Mouse (Mus musculus): ENCODE results near the gene Des. TPM values are rescaled to one million over a fixed set of nuclear protein-coding genes. Genes with fewer than 3 reads are reported as not detected.

Des gene
- total and polyA plus RNA-seq, 2 experiments from 2014 or later, result 1.2 to 2.6 TPM

DNA sequence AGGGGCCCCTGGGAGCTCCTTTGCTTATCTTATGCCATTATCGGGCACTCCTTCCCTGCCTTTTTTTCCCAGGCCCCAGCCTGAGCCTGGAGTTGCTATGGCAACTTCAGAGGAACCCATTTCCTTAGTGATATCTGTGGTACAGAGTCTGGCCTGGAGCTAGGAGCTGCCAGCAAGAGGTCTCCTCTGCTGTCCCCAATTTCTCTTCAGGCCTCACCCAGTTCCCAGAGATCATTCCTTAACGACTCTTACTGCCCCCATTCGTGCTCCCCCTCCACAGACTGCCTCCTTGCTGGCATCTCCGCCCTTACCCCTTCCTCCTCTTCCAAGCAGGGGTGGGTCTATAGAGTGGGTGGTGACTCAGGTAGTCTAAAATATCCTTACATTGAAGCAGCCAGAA, 26.0 kb downstream of the Des start:
- DNase-seq (ENCODE audit: low spot score) (peak; percentile 40), ATAC-seq (no peak)
- H3K4me3 ChIP-seq (ENCODE audit: low read length), result no peak overlapping the region
- no peak overlapping the region for H3K9ac ChIP-seq (replicated peaks; ENCODE audit: low read length)
- H3K4me2 ChIP-seq (ENCODE audit: low read depth, low read length), result 0 out of 2 replicates have a peak overlapping the region, but pooled peaks have one; percentile 2
- peaks cover 14% of the 10 kb centered on the region for H3K27me3 ChIP-seq (ENCODE audit: insufficient read depth, low read length)
- H3K27ac ChIP-seq, result no peak overlapping the region
- peaks cover 20% of the 10 kb centered on the region for H3K4me1 ChIP-seq (ENCODE audit: insufficient read depth, low read length)
- WGBS, result 30% methylated on average over 4 of the region's 4 CpGs
- no peak for TF ChIP-seq CTCF (IDR thresholded peaks at IDR 0.05; ENCODE audit: low read depth)
- H3K36me3 ChIP-seq (ENCODE audit: insufficient read depth, low read length), result no peaks in the 10 kb centered on the region
- no peaks in the 10 kb centered on the region for H3K9me3 ChIP-seq (ENCODE audit: low read length)

DNA sequence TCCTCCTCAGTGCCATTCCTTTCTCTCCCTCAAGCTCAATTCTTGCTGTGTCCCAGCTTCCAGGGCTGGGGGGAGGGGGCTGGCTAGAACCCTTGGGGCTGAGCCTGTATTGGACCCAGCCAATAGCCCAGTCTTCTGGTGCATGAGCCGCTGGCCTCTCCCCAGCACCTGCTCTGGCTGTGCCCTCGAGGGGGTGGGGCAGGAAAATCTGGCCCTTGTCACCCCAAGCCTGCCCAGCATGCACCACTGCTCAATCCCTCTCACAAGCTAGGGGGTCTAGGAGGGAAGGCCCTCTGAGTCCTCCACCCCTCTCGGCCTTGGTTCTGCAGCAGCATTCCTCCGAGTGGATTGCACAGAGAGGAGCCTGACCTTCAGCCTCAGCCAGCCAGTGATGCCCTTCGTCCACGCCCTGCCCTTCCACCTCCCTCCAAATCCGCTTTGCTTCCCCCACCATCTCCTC, 27.4 kb downstream of the Des start:
- Histone ChIP-seq H3K27me3 (ENCODE audit: insufficient read depth, low read length) (peaks cover 14% of the 10 kb centered on the region), H3K4me3 (ENCODE audit: low read length) (no peak overlapping the region), H3K27ac (no peak overlapping the region), H3K9ac (replicated peaks; ENCODE audit: low read length) (no peak overlapping the region), H3K36me3 (ENCODE audit: insufficient read depth, low read length) (no peaks in the 10 kb centered on the region), H3K4me1 (ENCODE audit: insufficient read depth, low read length) (peaks cover 20% of the 10 kb centered on the region), H3K9me3 (ENCODE audit: low read length) (no peaks in the 10 kb centered on the region), H3K4me2 (ENCODE audit: low read depth, low read length) (peak overlapping the region; percentile 40; the same call in 1 of the 2 replicates)
- ATAC-seq, result no peak
- TF ChIP-seq CTCF (IDR thresholded peaks at IDR 0.05; ENCODE audit: low read depth), result no peak
- no peak for DNase-seq (ENCODE audit: low spot score)
- WGBS, result 30% methylated on average over 7 of the region's 7 CpGs

DNA sequence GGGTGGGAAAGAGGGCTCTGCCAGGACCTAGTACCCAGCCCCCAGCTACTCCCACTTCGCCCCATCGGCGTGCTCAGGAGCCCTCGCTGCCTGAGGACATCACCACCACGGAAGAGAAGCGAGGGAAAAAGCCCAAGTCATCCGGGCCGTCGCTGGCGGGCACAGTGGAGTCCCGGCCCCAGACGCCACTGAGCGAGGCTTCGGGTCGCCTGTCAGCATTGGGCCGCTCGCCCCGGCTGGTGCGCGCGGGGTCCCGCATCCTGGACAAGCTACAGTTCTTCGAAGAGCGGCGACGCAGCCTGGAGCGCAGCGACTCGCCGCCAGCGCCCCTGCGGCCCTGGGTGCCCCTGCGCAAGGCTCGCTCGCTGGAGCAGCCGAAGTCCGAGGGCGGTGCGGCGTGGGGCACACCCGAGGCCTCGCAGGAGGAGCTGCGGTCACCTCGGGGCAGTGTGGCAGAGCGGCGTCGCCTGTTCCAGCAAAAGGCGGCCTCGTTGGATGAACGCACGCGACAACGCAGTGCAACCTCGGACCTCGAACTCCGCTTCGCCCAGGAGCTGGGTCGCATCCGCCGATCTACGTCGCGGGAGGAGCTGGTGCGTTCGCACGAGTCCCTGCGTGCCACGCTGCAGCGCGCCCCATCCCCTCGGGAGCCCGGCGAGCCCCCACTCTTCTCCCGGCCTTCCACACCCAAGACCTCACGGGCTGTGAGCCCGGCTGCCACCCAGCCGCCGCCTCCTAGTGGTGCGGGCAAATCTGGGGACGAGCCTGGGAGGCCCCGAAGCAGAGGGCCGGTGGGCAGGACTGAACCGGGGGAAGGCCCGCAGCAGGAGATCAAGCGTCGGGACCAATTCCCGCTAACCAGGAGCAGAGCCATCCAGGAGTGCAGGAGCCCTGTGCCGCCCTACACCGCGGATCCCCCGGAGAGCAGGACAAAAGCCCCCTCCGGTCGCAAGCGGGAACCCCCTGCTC, 28.1 kb downstream of the Des start:
- 9% methylated on average over 83 of the region's 94 CpGs for WGBS
- peaks cover 12% of the 10 kb centered on the region for H3K27me3 ChIP-seq (ENCODE audit: insufficient read depth, low read length)
- ATAC-seq, result 0 out of 2 replicates have a peak, but pooled peaks have one; percentile 6

DNA sequence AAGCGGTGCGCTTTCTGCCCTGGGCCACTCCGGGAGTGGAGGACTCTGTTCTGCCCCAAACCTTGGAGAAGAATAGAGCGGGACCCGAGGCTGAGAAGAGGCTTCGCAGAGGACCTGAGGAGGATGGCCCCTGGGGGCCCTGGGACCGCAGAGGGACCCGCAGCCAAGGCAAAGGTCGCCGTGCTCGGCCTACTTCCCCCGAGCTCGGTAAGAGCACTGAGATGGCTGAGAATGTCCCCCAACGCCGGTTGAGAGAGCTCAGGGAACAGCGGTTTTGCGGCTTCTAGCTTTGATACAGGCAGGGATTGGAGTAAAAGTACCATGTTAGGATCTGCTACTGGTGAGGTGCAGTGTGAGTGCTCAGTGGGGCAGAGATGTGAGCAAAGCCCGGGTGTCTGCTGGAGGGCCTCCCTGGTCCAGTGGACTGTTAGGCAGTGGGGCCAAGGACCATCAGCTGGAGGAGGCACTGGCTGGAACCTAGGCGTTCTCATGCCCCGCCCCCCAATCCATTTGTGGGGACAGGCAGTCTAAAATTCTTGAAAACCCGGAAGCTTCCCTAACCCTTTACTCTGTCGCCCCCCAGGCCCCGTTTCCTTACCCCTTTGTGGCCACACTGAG, 28.9 kb downstream of the Des start:
- 25% methylated on average over 23 of the region's 23 CpGs for WGBS
- no peaks in the 10 kb centered on the region for H3K9me3 ChIP-seq (ENCODE audit: low read length)
- ATAC-seq (no peak), DNase-seq (ENCODE audit: low spot score) (no peak)
- H3K27me3 ChIP-seq (ENCODE audit: insufficient read depth, low read length), result peaks cover 12% of the 10 kb centered on the region
- H3K4me1 ChIP-seq (ENCODE audit: insufficient read depth, low read length), result peaks cover 20% of the 10 kb centered on the region
- H3K36me3 ChIP-seq (ENCODE audit: insufficient read depth, low read length), result no peaks in the 10 kb centered on the region
- no peak for TF ChIP-seq CTCF (IDR thresholded peaks at IDR 0.05; ENCODE audit: low read depth)
- H3K9ac ChIP-seq (replicated peaks; ENCODE audit: low read length), result no peak overlapping the region
- H3K4me2 ChIP-seq (ENCODE audit: low read depth, low read length), result peak overlapping the region; percentile 40; the same call in 1 of the 2 replicates
- no peak overlapping the region for H3K27ac ChIP-seq
- H3K4me3 ChIP-seq (ENCODE audit: low read length), result 0 out of 2 replicates have a peak overlapping the region, but pooled peaks have one; percentile 21

More for the DNA sequence above, 28.1 kb downstream of the Des start:
- H3K4me1 ChIP-seq (ENCODE audit: insufficient read depth, low read length), result peaks cover 14% of the 10 kb centered on the region
- no peak; the same call in 1 of the 2 replicates for TF ChIP-seq CTCF (IDR thresholded peaks at IDR 0.05; ENCODE audit: low read depth)
- no peaks in the 10 kb centered on the region for H3K9me3 ChIP-seq (ENCODE audit: low read length)
- peak overlapping the region; percentile 40 for H3K4me2 ChIP-seq (ENCODE audit: low read depth, low read length)
- no peak for DNase-seq (ENCODE audit: low spot score)
- H3K9ac ChIP-seq (replicated peaks; ENCODE audit: low read length), result peak overlapping the region; percentile 28; the same call in 1 of the 2 replicates
- no peak overlapping the region for H3K27ac ChIP-seq
- peak overlapping the region; percentile 21 for H3K4me3 ChIP-seq (ENCODE audit: low read length)
- H3K36me3 ChIP-seq (ENCODE audit: insufficient read depth, low read length), result no peaks in the 10 kb centered on the region

DNA sequence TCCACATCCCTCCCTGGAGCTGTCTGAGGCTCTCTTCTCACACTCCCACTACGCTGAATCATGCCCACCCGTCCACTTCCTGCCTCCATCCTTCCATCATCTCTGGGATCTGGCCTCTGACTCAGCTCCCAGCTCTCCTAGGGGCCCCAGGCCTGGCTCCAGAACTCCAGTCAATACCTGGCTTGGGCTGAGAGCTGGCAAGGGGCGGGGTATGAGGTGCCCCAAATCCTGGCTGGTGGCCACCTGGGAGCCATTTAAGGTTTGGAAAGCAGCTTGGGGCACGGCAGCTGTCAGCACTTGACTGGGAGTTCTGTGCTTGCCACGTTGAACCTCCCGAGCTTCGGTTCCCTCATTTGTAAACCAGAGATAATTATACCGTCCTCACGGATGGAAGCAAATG, 33.0 kb downstream of the Des start:
- Histone ChIP-seq H3K27ac (peak overlapping the region; percentile 26; the same call in 1 of the 2 replicates), H3K4me1 (ENCODE audit: insufficient read depth, low read length) (peaks cover 13% of the 10 kb centered on the region), H3K9me3 (ENCODE audit: low read length) (no peaks in the 10 kb centered on the region), H3K36me3 (ENCODE audit: insufficient read depth, low read length) (no peaks in the 10 kb centered on the region; the same call in 1 of the 2 replicates), H3K4me2 (ENCODE audit: low read depth, low read length) (no peak overlapping the region), H3K27me3 (ENCODE audit: insufficient read depth, low read length) (peaks cover 2% of the 10 kb centered on the region; the same call in 1 of the 2 replicates), H3K9ac (replicated peaks; ENCODE audit: low read length) (no peak overlapping the region), H3K4me3 (ENCODE audit: low read length) (no peak overlapping the region)
- no peak for TF ChIP-seq CTCF (IDR thresholded peaks at IDR 0.05; ENCODE audit: low read depth)
- 38% methylated on average over 9 of the region's 9 CpGs for WGBS
- DNase-seq (ENCODE audit: low spot score) (no peak), ATAC-seq (no peak)

DNA sequence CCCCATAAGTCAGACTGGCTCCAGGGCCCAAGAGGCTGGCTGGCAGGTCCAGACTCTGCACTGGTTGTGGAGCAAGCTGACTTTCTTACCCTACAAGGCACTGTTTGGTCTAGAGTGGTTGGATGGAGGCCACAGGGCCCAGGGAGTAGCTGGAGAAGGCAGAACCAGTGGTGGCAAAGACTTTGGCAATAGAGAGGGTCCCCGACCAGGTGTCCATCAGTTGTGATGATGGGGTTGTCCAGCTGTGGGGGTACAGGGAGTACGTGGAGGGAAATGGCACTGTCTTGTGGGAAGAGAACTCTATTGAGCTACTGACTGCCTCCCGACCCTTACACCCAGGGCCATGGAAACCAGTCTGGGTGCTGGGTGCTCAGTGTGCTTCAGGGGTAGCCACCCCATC, 33.7 kb downstream of the Des start:
- Histone ChIP-seq H3K4me2 (ENCODE audit: low read depth, low read length) (no peak overlapping the region), H3K27ac (no peak overlapping the region), H3K4me3 (ENCODE audit: low read length) (no peak overlapping the region), H3K9ac (replicated peaks; ENCODE audit: low read length) (no peak overlapping the region), H3K27me3 (ENCODE audit: insufficient read depth, low read length) (no peaks in the 10 kb centered on the region), H3K4me1 (ENCODE audit: insufficient read depth, low read length) (peaks cover 15% of the 10 kb centered on the region), H3K36me3 (ENCODE audit: insufficient read depth, low read length) (no peaks in the 10 kb centered on the region; the same call in 1 of the 2 replicates), H3K9me3 (ENCODE audit: low read length) (no peaks in the 10 kb centered on the region)
- no peak for TF ChIP-seq CTCF (IDR thresholded peaks at IDR 0.05; ENCODE audit: low read depth)
- WGBS, result 81% methylated on average over 3 of the region's 3 CpGs
- no peak for ATAC-seq
- DNase-seq (ENCODE audit: low spot score), result no peak
